Mouse (Mus musculus) bone marrow, adult 2 months (tissue): ENCODE data around the gene Map2k2. TPM values are rescaled to one million over a fixed set of nuclear protein-coding genes. Genes with fewer than 3 reads are reported as not detected.
"Not testable (repeated sequence)": the region's sequence is repeated elsewhere in the genome, so short reads cannot be mapped to it uniquely, and the experiment has no call there.

ENCODE experiments used
- H3K27ac ChIP-seq: fragments of 200-500 bp; 2 replicates; pipeline ENCODE4 v1.5.1; 2012; ENCODE audit warnings: low read depth, mild to moderate bottlenecking, control low read depth, inconsistent platforms, low read length; ENCODE audit not compliant: control insufficient read depth, poor library complexity, insufficient read depth
- H3K4me1 ChIP-seq: fragments of 200-500 bp; 2 replicates; pipeline ENCODE4 v1.6.1; 2011; ENCODE audit warnings: low read length; ENCODE audit not compliant: control insufficient read depth, insufficient read depth
- H3K4me3 ChIP-seq: fragments of 200-500 bp; replicated peaks from 2 replicates; pipeline ENCODE3; 2011; ENCODE audit warnings: mild to moderate bottlenecking, low read depth, low read length, control low read depth; ENCODE audit not compliant: control insufficient read depth
- CTCF ChIP-seq: fragments of 200-500 bp; IDR thresholded peaks from 2 replicates; pipeline ENCODE4 v1.5.1; 2011; ENCODE audit warnings: low read length, control low read depth; ENCODE audit not compliant: control insufficient read depth, insufficient read depth
- POLR2A ChIP-seq: fragments of 200-500 bp; IDR thresholded peaks from 2 replicates; pipeline ENCODE4 v1.6.1; 2011; ENCODE audit warnings: low read depth, mild to moderate bottlenecking, control low read depth, low read length, borderline replicate concordance; ENCODE audit not compliant: control insufficient read depth
- WGBS: fragments of 180-500 bp; shearing (Covaris S2); methylation state at CpG from one replicate; pipeline ENCODE4 v1.1.7; 2018; 5-methylcytosine and 5-hydroxymethylcytosine counted together
- polyA plus RNA-seq: library from polyadenylated mRNA; stranded (reverse); fragments of >200 nt; gene quantifications from 2 replicates; pipeline ENCODE4 v1.2.4, GENCODE M21; 2011; ENCODE audit warnings: low replicate concordance; ENCODE audit not compliant: missing spikeins, insufficient read depth, insufficient read length

The Map2k2 gene
- 57.6 and 108 TPM in 2 replicates for polyA plus RNA-seq

DNA sequence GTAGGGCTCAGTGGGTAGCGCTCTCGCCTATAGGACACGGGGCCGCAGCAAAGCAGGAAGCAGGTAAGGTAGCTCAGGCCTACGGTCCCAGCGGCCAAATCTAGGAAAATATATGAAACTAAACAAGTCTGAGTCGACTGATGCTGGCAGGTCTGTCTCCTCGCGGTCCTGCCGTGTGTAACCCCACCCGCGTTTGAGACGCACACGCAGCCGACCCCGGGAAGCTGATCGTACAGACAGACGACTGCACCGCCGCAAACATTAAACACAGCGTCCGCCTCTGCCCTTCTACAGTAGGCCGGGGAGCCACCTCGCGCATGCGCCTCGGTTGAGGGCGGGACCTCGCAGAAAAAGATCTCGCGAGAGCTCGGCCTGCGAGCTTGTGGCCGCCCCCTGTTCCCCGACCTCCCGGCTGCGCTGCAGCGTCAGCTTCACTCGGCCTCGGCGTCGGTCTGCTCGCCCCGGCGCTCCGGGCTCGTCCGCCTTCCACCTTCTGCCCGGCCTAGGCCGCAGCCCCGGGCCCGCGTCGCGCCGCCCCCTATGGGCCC, at the start of gene Map2k2:
TSS of gene Map2k2 (plus strand) at position 351 of the 548 bp plus-strand sequence.
- WGBS: under 1% methylated on average over 56 of the region's 56 CpGs
- TF ChIP-seq CTCF: peak; percentile 10; the same call in 1 of the 2 replicates
- TF ChIP-seq POLR2A: peak; percentile 99
- Histone ChIP-seq H3K4me3 (peak within 1 kb of the TSS; percentile 85), H3K27ac (peak within 1 kb of the TSS; percentile 100), H3K4me1 (peaks cover 3% of the 10 kb centered on the region; the same call in 1 of the 2 replicates)

DNA sequence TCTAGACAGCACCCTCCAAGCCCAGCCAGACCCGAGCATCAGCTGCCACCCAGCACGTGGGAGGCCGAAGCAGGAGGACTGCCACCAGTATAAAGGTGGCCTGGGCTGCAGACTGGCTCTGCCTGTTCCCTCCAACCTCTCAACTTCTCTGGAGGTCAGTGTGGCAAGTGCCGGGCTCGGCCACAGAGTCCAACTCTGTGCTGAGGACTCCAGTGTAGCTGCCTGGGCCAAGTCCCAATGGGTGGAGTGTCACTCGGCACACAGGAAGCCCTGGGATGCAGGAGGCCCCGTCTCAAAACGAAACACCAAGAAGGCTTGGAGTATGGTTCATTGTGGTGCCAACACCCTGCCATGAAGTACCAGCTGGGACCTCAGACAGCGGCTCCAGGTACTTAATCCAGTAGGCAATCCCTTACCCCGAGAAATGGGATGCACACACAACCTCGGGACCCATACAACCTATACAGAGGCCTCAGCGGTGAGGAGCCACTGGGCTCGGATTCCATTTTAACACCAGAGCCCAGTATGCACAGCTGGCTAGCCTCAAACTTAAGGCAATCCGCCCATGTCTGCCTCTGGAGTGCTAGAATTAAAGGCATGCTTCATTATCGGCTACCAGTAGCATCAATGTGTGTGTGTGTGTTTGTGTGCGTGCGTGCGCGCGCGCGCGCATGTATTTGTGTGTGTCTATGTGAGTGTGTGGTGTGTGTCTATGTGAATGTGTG, 48.1 kb upstream of the Map2k2 start:
- WGBS: 90% methylated on average over 23 of the region's 23 CpGs
- Histone ChIP-seq H3K4me1 (peaks cover 1% of the 10 kb centered on the region; the same call in 1 of the 2 replicates), H3K27ac (no peak overlapping the region), H3K4me3 (no peak overlapping the region)
- no peak for TF ChIP-seq CTCF
- no peak for TF ChIP-seq POLR2A

DNA sequence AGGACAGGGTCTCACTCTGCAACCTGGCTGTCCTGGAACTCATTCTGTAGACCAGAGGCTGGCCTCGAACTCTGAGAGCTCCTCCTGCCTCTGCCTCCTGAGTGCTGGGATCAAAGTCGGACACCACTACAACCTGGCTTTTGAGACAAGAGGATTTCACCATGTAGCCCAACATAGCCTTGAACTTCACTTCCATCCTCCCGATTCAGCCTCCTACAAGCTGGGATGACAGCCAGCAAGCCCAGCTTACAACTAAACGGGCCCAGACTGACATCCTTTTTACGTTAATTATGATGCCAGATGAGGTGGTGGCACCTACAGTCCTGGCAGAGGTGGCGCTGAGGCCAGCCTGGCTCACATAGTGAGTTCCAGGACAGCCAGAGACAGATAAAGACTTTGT, 46.8 kb upstream of the Map2k2 start:
- H3K4me3 ChIP-seq: no peak overlapping the region

DNA sequence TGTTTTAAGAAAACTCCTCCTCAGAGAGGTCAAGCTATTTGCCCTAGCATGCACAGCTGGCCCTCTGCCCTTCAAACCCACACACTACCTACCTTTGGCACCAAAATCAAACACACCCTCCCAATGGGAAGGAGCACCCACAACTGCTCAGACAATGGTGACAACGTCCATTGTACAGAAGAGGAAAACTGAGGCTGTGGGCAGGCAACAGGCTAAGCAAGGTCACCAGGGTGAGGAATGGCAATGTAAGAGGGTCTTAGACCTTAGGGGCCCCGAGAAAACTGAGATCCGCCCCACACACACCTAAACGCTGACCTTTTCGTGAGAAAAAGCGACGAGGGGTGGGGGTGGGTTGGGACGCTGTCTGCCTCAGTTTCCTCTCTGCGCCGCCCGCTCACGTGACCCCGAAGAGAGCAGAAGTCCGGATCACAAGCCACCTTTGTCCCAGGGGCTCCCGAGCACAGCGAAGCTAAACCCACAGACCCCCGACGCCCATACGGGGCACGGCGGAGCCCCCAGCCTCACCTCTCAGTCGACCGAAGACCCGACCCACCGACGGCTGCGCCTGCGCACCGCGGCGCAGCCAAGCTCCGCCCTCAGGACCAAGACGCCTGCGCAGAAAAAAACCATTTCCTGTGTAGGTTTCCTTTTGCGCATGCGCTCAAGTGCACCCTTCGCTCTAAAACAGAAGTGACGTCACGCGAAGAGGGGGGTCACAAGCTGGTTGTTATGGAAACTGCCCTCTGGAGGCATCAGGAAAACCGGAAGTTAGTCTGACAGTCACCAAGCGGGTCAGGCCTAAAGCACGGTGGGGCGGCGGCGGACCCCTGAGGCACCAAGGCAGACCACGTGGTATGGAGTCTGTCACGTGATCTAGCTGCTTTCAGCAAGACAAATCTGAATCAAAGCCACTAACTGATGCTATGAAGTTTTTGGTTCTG, 45.8 kb upstream of the Map2k2 start, which contains the start of gene Sgta:
TSS of gene Sgta (minus strand) at position 579 of the 941 bp plus-strand sequence.
- peak within 1 kb of the TSS; percentile 68 for H3K27ac ChIP-seq
- peak within 1 kb of the TSS; percentile 88 for H3K4me3 ChIP-seq
- H3K4me1 ChIP-seq: peaks cover 1% of the 10 kb centered on the region; the same call in 1 of the 2 replicates
- no peak for TF ChIP-seq CTCF
- no peak; the same call in 1 of the 2 replicates for TF ChIP-seq POLR2A
- under 1% methylated on average over 48 of the region's 48 CpGs for WGBS

More for the DNA sequence above, 46.8 kb upstream of the Map2k2 start:
- WGBS: 72% methylated on average over 6 of the region's 6 CpGs
- peaks cover 1% of the 10 kb centered on the region; the same call in 1 of the 2 replicates for H3K4me1 ChIP-seq
- H3K27ac ChIP-seq: no peak overlapping the region
- no peak for TF ChIP-seq POLR2A
- no peak for TF ChIP-seq CTCF

DNA sequence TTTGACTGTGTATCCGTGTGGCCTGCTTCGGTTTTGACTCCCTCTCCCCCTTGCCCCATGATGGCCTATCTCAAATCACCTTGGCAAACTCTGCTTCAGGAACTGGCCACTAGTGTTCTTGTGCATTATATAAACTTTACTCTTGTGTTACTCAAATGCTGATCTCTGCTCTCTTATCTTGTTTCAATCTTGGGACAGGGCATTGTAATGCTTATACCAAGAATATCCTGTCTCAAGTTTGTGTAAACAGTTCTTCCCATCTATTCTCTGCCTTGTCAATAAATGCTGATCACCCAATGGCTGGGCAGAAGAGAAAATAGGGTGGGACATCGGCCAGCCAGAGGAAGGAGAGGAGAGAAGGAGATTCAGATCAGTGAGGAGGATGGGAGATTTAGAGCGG, 43.0 kb upstream of the Map2k2 start:
- H3K4me3 ChIP-seq: no peak overlapping the region
- 59% methylated on average over 4 of the region's 4 CpGs for WGBS
- peaks cover 1% of the 10 kb centered on the region; the same call in 1 of the 2 replicates for H3K4me1 ChIP-seq
- H3K27ac ChIP-seq: no peak overlapping the region
- TF ChIP-seq POLR2A: no peak
- no peak for TF ChIP-seq CTCF

DNA sequence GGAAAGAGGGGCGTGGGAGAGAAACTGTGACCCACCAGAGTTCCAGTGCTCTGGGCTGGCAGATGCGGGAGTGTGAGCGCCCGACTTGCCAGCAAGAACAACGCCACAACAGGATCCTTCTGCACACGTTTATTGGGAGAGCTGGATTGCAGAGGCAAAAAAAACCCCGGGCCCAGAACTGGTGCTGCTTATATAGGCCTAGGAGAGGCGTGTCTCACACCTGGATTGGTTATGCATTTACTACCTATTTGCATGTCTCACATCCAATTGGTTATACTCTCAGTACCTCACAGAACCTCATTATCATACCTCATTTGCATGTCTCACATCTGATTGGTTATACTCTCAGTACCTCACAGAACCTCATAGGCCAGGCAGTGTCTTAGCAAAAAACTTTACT, 41.2 kb upstream of the Map2k2 start:
- H3K4me1 ChIP-seq: not testable (repeated sequence)

DNA sequence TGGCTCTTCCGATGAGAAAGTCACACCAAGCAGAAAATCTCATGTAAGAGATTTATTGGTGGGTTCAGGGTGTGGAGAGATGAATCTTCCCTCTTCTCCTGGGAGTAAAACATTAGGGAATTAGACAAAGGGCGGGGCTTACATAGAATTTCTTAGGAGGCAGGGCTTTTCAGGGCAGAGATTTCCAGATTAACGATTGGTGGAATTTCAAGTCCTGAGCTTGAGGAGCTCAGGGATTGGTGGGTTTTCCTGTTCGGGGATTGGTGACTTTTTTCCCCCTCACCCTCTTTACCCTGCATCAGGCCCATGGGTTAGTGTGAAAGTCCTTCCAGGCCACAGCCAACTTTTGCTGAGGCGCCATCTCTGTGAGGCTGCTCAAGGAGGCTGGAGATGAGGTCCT, 37.0 kb upstream of the Map2k2 start:
- Histone ChIP-seq H3K4me1 (peaks cover 3% of the 10 kb centered on the region; the same call in 1 of the 2 replicates), H3K27ac (no peak overlapping the region), H3K4me3 (no peak overlapping the region)
- WGBS: 77% methylated on average over 5 of the region's 5 CpGs
- TF ChIP-seq POLR2A (no peak), CTCF (no peak)

More for the DNA sequence above, 41.2 kb upstream of the Map2k2 start:
- WGBS: 81% methylated on average over 8 of the region's 8 CpGs
- not testable (repeated sequence) for H3K4me3 ChIP-seq, H3K27ac ChIP-seq
